Mouse (Mus musculus) midbrain, postnatal 0 days (tissue): ENCODE data around the gene Hoxd4. TPM values are rescaled to one million over a fixed set of nuclear protein-coding genes. Genes with fewer than 3 reads are reported as not detected.
A peak's percentile ranks its signal among the peaks of the same experiment; 100 is the strongest.

Experiments
- ATAC-seq: fragments of 200-750 bp; cut with Nextera tagmentation; 2 replicates; pipeline ENCODE4 v1.8.0; 2017; ENCODE audit warnings: moderate number of reproducible peaks, mild to moderate bottlenecking, moderate TSS enrichment, moderate library complexity; ENCODE audit not compliant: low FRiP score
- DNase-seq: peaks from one replicate; pipeline ENCODE4 v3.0.0-alpha.2; 2015; ENCODE audit warnings: low spot score
- H3K27ac ChIP-seq: fragments of 300-500 bp; sonication (generic); 2 replicates; pipeline ENCODE4 v1.5.1; 2014; ENCODE audit warnings: low read depth, mild to moderate bottlenecking, low read length, mixed read lengths
- H3K27me3 ChIP-seq: fragments of 300-500 bp; sonication (generic); 2 replicates; pipeline ENCODE4 v1.6.1; 2014; ENCODE audit warnings: low read length, control low read depth, mixed read lengths; ENCODE audit not compliant: insufficient read depth
- H3K36me3 ChIP-seq: fragments of 300-500 bp; sonication (generic); 2 replicates; pipeline ENCODE4 v1.6.1; 2014; ENCODE audit warnings: low read length, control low read depth, mixed read lengths; ENCODE audit not compliant: insufficient read depth
- H3K4me1 ChIP-seq: fragments of 300-500 bp; sonication (generic); 2 replicates; pipeline ENCODE4 v1.6.1; 2014; ENCODE audit warnings: mild to moderate bottlenecking, control low read depth, antibody characterized with exemption, low read length, mixed read lengths; ENCODE audit not compliant: insufficient read depth
- H3K4me2 ChIP-seq: fragments of 300-500 bp; sonication (generic); 2 replicates; pipeline ENCODE4 v1.6.1; 2014; ENCODE audit warnings: low read depth, mild to moderate bottlenecking, low read length, mixed read lengths; ENCODE audit not compliant: poor library complexity, severe bottlenecking
- H3K4me3 ChIP-seq: fragments of 300-500 bp; sonication (generic); 2 replicates; pipeline ENCODE4 v1.5.1; 2014; ENCODE audit warnings: low read depth, mild to moderate bottlenecking, low read length, moderate library complexity
- H3K9ac ChIP-seq: fragments of 300-500 bp; sonication (generic); replicated peaks from 2 replicates; pipeline ENCODE4 v1.6.1; 2014; ENCODE audit warnings: mild to moderate bottlenecking, low read length, moderate library complexity, mixed read lengths; ENCODE audit not compliant: poor library complexity, severe bottlenecking
- H3K9me3 ChIP-seq: fragments of 300-500 bp; sonication (generic); 2 replicates; pipeline ENCODE4 v1.6.1; 2016; ENCODE audit warnings: low read length, control low read depth
- CTCF ChIP-seq: IDR thresholded peaks from 2 replicates; pipeline ENCODE4 v1.5.1; 2016; ENCODE audit warnings: antibody characterized with exemption, mild to moderate bottlenecking
- WGBS: fragments of 180-500 bp; shearing (Covaris S2); extraction: QIAGEN DNeasy Blood & Tissue Kit; methylation state at CpG from one replicate; pipeline ENCODE4 v1.1.7; 2014; 5-methylcytosine and 5-hydroxymethylcytosine counted together
- polyA plus RNA-seq: library from polyadenylated mRNA; unstranded; fragments of >200 nt; fragmentation: Nextera tagmentation; extraction: Ambion mirVana; gene quantifications from 2 replicates; pipeline ENCODE4 v1.2.1, GENCODE M21; 2015
- total RNA-seq: library from RNA; depleted of rRNA; stranded (reverse); fragments of >200 nt; gene quantifications from 2 replicates; pipeline ENCODE4 v1.2.3, GENCODE M21; 2014

Hoxd4 gene
- total and polyA plus RNA-seq, 2 experiments from 2014 or later = 1.2 TPM; not detected in 1

DNA sequence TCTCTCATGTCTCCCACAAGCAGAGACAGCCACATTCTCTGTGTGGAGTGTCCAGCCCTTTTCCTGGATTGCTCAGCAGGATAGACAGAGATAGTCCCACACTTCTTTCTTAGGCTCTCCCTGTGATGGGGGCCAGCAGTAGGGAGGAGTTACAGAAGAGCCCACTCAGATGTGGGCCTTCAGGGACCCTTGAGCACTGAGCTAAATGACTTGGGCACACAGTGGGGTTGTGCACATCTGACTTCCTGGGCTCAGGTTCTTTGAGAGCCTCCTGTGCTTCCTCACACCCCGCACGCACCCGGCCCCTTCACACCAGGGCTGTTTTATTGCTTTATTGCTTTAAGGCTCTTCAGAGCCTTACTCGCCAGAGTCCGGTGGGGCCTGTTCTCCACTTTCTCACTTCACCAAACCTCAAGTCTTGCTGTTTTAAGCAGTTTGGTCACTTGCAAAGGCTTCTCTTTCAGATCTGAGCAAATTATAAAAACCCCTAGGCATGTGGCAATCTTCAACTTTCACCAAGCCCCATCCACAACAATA lies 9.3 kb downstream of the Hoxd4 start:
- Histone ChIP-seq H3K27ac (no peak overlapping the region), H3K4me2 (no peak overlapping the region), H3K36me3 (no peaks in the 10 kb centered on the region), H3K27me3 (peaks cover 97% of the 10 kb centered on the region), H3K9ac (no peak overlapping the region), H3K4me3 (no peak overlapping the region), H3K9me3 (no peaks in the 10 kb centered on the region), H3K4me1 (no peaks in the 10 kb centered on the region)
- no peak for DNase-seq
- 7% methylated on average over 5 of the region's 5 CpGs for WGBS
- TF ChIP-seq CTCF = no peak
- ATAC-seq = no peak

DNA sequence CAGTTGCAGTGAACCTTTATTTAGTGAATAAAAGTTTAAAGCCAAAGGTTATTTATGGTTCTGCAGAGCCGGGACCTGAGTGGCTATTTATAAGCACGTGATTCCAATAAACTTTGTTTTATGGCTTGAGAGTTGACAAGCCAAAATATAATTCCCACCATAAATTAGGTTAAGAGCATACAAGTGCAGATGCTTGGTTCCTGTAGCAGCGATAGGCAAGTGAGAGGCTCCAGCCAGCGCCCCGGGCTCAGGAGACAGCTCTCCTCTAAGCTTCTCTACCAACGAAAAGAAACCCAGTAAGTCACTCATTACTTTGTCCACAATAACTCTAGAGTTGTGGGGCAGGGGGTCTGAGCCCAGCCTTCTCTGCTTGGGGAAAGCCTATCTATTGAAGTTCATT lies 10.2 kb downstream of the Hoxd4 start:
- Histone ChIP-seq H3K4me2 (no peak overlapping the region), H3K9me3 (no peaks in the 10 kb centered on the region), H3K9ac (no peak overlapping the region), H3K27me3 (peaks cover 97% of the 10 kb centered on the region), H3K36me3 (no peaks in the 10 kb centered on the region), H3K4me1 (no peaks in the 10 kb centered on the region), H3K4me3 (no peak overlapping the region), H3K27ac (no peak overlapping the region)
- DNase-seq (no peak), ATAC-seq (no peak)
- TF ChIP-seq CTCF = no peak
- WGBS = 6% methylated on average over 6 of the region's 6 CpGs

DNA sequence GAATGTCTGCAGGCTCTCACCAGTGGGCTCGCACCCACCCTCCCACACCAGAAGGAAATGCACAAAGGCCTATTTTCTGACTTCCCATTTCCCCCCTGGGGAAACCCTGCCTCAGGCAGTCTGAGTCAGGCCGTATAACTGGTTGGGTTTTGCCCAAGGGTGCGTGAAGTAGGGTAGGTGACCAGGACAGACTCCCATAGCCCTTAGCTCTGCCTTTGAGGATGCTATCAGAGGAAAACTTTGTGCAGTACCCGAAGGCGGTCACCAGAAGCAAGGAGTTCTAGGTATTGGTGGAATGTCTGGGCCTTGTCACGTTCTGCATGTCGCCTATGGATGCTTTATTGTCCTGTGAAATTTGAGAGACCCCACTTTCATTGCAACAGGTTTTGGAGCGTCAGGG lies 11.2 kb downstream of the Hoxd4 start:
- TF ChIP-seq CTCF = no peak

DNA sequence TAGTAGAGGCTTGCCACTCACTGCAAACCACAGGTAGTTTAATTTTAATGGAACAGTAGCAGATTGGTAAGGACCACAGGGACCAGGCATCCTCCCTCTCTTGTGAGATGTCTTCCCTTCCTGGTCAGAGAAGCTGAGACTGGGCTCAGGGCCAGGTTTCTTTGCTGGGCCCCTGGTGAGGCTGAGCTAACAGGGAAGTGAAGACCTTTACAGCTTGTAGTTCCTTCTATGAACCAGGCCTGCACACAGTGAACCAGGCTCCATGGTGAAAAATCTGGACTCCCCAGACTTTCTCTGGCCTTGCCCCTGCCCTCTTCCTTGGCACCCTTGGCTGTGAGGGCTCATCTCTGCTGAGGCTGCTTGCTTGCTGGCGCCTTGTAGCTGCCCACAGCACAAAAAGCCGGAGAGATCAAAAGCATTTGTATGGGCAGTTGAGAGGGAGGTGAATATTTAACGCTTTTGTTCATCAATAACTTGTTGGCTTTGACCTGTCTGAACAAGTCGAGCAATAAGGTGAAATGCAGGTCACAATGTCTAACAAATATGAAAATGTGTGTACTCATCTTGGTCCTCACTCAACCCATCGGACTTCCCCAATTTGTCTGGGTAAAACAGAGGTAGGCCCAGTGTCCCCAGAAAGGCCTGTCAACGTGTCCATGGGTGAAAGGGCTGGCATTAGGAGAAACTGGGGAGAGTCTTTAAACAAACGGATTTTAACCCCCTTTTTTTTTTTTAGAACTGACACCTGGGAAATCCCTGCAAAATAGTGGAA lies 12.7 kb downstream of the Hoxd4 start:
- Histone ChIP-seq H3K4me2 (no peak overlapping the region), H3K9me3 (no peaks in the 10 kb centered on the region), H3K4me3 (no peak overlapping the region), H3K9ac (no peak overlapping the region), H3K36me3 (no peaks in the 10 kb centered on the region), H3K4me1 (no peaks in the 10 kb centered on the region), H3K27me3 (peaks cover 96% of the 10 kb centered on the region), H3K27ac (no peak overlapping the region)
- ATAC-seq (no peak), DNase-seq (no peak)
- no peak for TF ChIP-seq CTCF
- 9% methylated on average over 7 of the region's 7 CpGs for WGBS

More for the DNA sequence above, 11.2 kb downstream of the Hoxd4 start:
- no peaks in the 10 kb centered on the region for H3K36me3 ChIP-seq
- no peak overlapping the region for H3K4me3 ChIP-seq
- no peak overlapping the region for H3K27ac ChIP-seq
- H3K9ac ChIP-seq = no peak overlapping the region
- H3K4me2 ChIP-seq = no peak overlapping the region
- no peaks in the 10 kb centered on the region for H3K4me1 ChIP-seq
- 2% methylated on average over 8 of the region's 8 CpGs for WGBS
- peaks cover 97% of the 10 kb centered on the region for H3K27me3 ChIP-seq
- no peaks in the 10 kb centered on the region for H3K9me3 ChIP-seq
- DNase-seq (no peak), ATAC-seq (no peak)

DNA sequence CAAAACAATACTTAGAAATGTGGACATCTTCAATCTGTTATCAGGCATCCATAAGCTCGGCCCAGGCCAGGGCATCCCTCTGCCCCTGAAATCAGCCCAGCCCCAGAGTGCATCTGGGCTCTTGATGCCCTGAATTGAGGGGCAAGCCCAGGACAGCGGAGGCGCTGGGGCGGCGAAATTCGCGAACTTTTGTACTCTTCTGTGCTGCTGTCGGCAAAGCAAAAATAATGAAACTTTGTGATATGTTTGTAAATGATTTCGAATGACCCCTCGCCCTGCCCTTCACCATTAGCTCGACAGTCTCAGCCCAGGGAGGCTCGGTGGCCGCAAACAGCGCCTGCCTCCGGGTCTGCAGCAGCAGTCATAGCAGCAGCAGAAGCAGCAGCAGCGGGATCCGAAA lies 13.4 kb downstream of the Hoxd4 start:
- ATAC-seq (no peak), DNase-seq (no peak)
- Histone ChIP-seq H3K4me1 (no peaks in the 10 kb centered on the region), H3K27ac (no peak overlapping the region), H3K27me3 (peaks cover 94% of the 10 kb centered on the region), H3K4me2 (no peak overlapping the region), H3K4me3 (no peak overlapping the region), H3K9me3 (no peaks in the 10 kb centered on the region), H3K9ac (no peak overlapping the region), H3K36me3 (no peaks in the 10 kb centered on the region)
- 3% methylated on average over 17 of the region's 17 CpGs for WGBS
- no peak for TF ChIP-seq CTCF

DNA sequence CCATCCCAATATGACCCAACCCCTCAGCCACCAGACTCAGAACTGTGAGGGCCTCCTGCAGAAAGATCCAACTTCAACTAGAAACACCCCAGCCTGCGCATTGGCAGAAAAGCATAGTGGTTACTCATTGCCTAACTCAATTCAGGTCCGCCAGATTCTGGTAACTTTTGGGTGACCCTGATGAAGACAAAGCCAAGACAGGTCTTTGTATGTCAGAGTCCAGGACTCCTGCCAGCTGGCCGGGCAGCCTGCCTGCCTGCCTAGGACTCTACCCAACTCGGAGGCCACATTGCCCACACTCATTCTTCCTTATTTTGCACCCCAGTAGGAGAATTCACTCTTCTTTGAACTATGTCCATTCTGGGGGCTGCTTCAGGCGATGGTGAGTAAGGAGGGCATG lies 14.8 kb downstream of the Hoxd4 start, which contains the start of gene Gm28230:
Gene Gm28230 (plus strand): TSS at position 178 of the 400 bp plus-strand sequence.
- Histone ChIP-seq H3K4me3 (no peak within 1 kb of the TSS), H3K9ac (no peak within 1 kb of the TSS), H3K4me2 (no peak within 1 kb of the TSS), H3K4me1 (no peaks in the 10 kb centered on the region), H3K27ac (no peak within 1 kb of the TSS), H3K9me3 (no peaks in the 10 kb centered on the region), H3K36me3 (no peaks in the 10 kb centered on the region), H3K27me3 (peaks cover 94% of the 10 kb centered on the region)
- no peak for TF ChIP-seq CTCF
- ATAC-seq = no peak
- peak; percentile 60 for DNase-seq
- 4% methylated on average over 5 of the region's 5 CpGs for WGBS
